9 mouse cellular contexts compared by ENCODE assay signal in the genomic region with DNA sequence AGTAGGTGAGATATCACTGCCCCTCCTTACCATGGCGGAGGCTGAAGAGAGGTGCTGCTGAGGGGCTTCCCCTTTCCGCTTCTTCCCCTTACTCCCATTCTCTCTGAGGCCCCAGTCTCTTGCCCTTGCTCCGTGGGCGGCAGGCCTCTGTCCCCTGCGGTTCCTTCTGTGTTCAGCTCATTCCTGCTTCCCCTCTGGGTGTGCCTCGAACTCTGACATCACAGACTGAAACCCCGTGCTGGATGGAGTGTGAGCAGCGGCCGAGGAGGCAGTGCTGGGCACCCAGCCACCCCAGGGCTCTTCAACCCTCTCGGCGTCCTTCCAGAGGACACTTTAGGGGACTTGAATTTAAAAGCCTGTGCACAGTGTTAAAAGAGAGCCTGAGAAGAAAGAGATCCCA.
A peak's percentile ranks its signal among the peaks of the same experiment; 100 is the strongest.
DNase-seq lines count a peak whose midpoint lies in the region; ATAC-seq and TF ChIP-seq lines count a peak whose summit lies in the region.
"Had no signal": no experiment of that assay in that cellular context is flagged by ENCODE, and none has a peak within 500 bp of the region (broad histone marks: within the 10 kb centered on the region; RNA-seq: fewer than 3 reads in every experiment).

No protein-coding gene starts in this region.

- no peaks in the 10 kb centered on the region for H3K36me3 ChIP-seq in heart, embryonic 15.5 days
- H3K36me3 ChIP-seq in heart, embryonic 11.5 days (ENCODE audit: control insufficient read depth, insufficient read depth, low read length): 0 out of 2 replicates have a peak, but pooled peaks cover 4% of the 10 kb centered on the region
- no peaks in the 10 kb centered on the region for H3K36me3 ChIP-seq in heart, postnatal 0 days (replicated peaks; ENCODE audit: control insufficient read depth, insufficient read depth, low read length)
- H3K36me3 ChIP-seq in lung, postnatal 0 days (ENCODE audit: insufficient read depth, low read length): no peaks in the 10 kb centered on the region

- DNase-seq in heart, postnatal 0 days (ENCODE audit: low spot score): peak; percentile 63
- DNase-seq in lung, postnatal 0 days (ENCODE audit: low spot score): peak; percentile 83
- peak; percentile 39 for DNase-seq in skeletal muscle tissue, adult 2 months (ENCODE audit: low read depth, low spot score)
- no peak for DNase-seq in kidney, adult 11 months
- no peak for DNase-seq in urinary bladder, postnatal 4 days (ENCODE audit: low spot score in 2 of 2)
- DNase-seq: cerebellum, adult 18-20 months; thymus, postnatal 36 days had no signal

- no peaks in the 10 kb centered on the region for H3K27me3 ChIP-seq in heart, embryonic 15.5 days
- no peaks in the 10 kb centered on the region for H3K27me3 ChIP-seq in heart, embryonic 11.5 days (ENCODE audit: control insufficient read depth, insufficient read depth, low read length)
- no peaks in the 10 kb centered on the region for H3K27me3 ChIP-seq in heart, postnatal 0 days (ENCODE audit: control insufficient read depth, insufficient read depth, low read length)
- H3K27me3 ChIP-seq in lung, postnatal 0 days (replicated peaks; ENCODE audit: insufficient read depth, low read length): no peaks in the 10 kb centered on the region

- H3K27ac ChIP-seq in heart, embryonic 15.5 days: peak overlapping the region; percentile 75
- H3K27ac ChIP-seq in heart, embryonic 11.5 days (ENCODE audit: low read depth, low read length): no peak overlapping the region
- peak overlapping the region; percentile 76 for H3K27ac ChIP-seq in heart, postnatal 0 days (ENCODE audit: low read depth)
- peak overlapping the region; percentile 49 for H3K27ac ChIP-seq in lung, postnatal 0 days (ENCODE audit: low read length)

- H3K4me3 ChIP-seq in heart, embryonic 15.5 days: no peak overlapping the region
- no peak overlapping the region for H3K4me3 ChIP-seq in heart, embryonic 11.5 days (ENCODE audit: low read depth, low read length)
- H3K4me3 ChIP-seq in heart, postnatal 0 days (ENCODE audit: low read depth, low read length): no peak overlapping the region
- no peak overlapping the region for H3K4me3 ChIP-seq in lung, postnatal 0 days (ENCODE audit: low read depth, low read length)

- TF ChIP-seq CTCF in heart, postnatal 0 days (IDR thresholded peaks at IDR 0.05; ENCODE audit: low read depth): no peak
- no peak for TF ChIP-seq CTCF in lung, postnatal 0 days (IDR thresholded peaks at IDR 0.05)

- TF ChIP-seq EP300 in heart, postnatal 0 days (IDR thresholded peaks at IDR 0.05; ENCODE audit: low read depth): no peak
- 0 out of 2 replicates have a peak, but pooled peaks have one; percentile 6 for TF ChIP-seq EP300 in lung, postnatal 0 days (IDR thresholded peaks at IDR 0.05)

- H3K4me1 ChIP-seq in heart, embryonic 15.5 days (replicated peaks): peaks cover 28% of the 10 kb centered on the region
- peaks cover 16% of the 10 kb centered on the region for H3K4me1 ChIP-seq in heart, embryonic 11.5 days (ENCODE audit: control insufficient read depth, insufficient read depth, low read length)
- peaks cover 3% of the 10 kb centered on the region for H3K4me1 ChIP-seq in heart, postnatal 0 days (ENCODE audit: control insufficient read depth, insufficient read depth)
- 0 out of 2 replicates have a peak, but pooled peaks cover 8% of the 10 kb centered on the region for H3K4me1 ChIP-seq in lung, postnatal 0 days (ENCODE audit: insufficient read depth, low read depth, low read length)

- 47% methylated on average over 11 of the region's 11 CpGs for WGBS in heart, embryonic 15.5 days
- 77% methylated on average over 11 of the region's 11 CpGs for WGBS in heart, embryonic 11.5 days (ENCODE audit: insufficient replicate concordance)
- 49% methylated on average over 11 of the region's 11 CpGs for WGBS in heart, postnatal 0 days
- WGBS in lung, postnatal 0 days: 46% methylated on average over 11 of the region's 11 CpGs

- H3K9ac ChIP-seq in heart, embryonic 15.5 days: peak overlapping the region; percentile 1; the same call in 1 of the 2 replicates
- no peak overlapping the region for H3K9ac ChIP-seq in heart, embryonic 11.5 days (ENCODE audit: low read depth, low read length)
- no peak overlapping the region for H3K9ac ChIP-seq in heart, postnatal 0 days (replicated peaks; ENCODE audit: low read depth, low read length)
- no peak overlapping the region for H3K9ac ChIP-seq in lung, postnatal 0 days (replicated peaks; ENCODE audit: low read depth)

- ATAC-seq in heart, embryonic 15.5 days (replicated peaks; ENCODE audit: insufficient number of reproducible peaks, insufficient read depth, low FRiP score, low read depth): peak; percentile 68
- no peak for ATAC-seq in heart, embryonic 11.5 days (replicated peaks; ENCODE audit: insufficient number of reproducible peaks, low FRiP score, low TSS enrichment)
- peak; percentile 85 for ATAC-seq in heart, postnatal 0 days (ENCODE audit: insufficient read depth, low read depth)
- ATAC-seq in lung, postnatal 0 days: peak; percentile 92

- H3K4me2 ChIP-seq in heart, embryonic 15.5 days: no peak overlapping the region
- no peak overlapping the region for H3K4me2 ChIP-seq in heart, embryonic 11.5 days
- H3K4me2 ChIP-seq in heart, postnatal 0 days (ENCODE audit: low read depth, low read length): no peak overlapping the region
- no peak overlapping the region for H3K4me2 ChIP-seq in lung, postnatal 0 days (replicated peaks; ENCODE audit: low read depth, low read length)

- no peaks in the 10 kb centered on the region for H3K9me3 ChIP-seq in heart, embryonic 15.5 days (replicated peaks)
- no peaks in the 10 kb centered on the region for H3K9me3 ChIP-seq in heart, embryonic 11.5 days (replicated peaks; ENCODE audit: control insufficient read depth, low read length)
- no peaks in the 10 kb centered on the region for H3K9me3 ChIP-seq in heart, postnatal 0 days (replicated peaks; ENCODE audit: control insufficient read depth, low read length)
- H3K9me3 ChIP-seq in lung, postnatal 0 days (ENCODE audit: low read length): no peaks in the 10 kb centered on the region

Comparison
In these comparisons a context has a peak if more than half of its experiments do, and no peak if none do; other contexts are left out.
1. DNase-seq: peak in heart, postnatal 0 days (single experiment), lung, postnatal 0 days (single experiment) and skeletal muscle tissue, adult 2 months (single experiment); none in kidney, adult 11 months (single experiment) and urinary bladder, postnatal 4 days (0 of 2).